Mouse (Mus musculus) retina, postnatal 7 days (tissue): ENCODE data around the gene 1810046K07Rik.

ENCODE experiments used
- DNase-seq: peaks from one replicate; pipeline ENCODE4 v3.0.0-alpha.2; 2012; ENCODE audit warnings: low read depth, low spot score

1810046K07Rik gene

DNA sequence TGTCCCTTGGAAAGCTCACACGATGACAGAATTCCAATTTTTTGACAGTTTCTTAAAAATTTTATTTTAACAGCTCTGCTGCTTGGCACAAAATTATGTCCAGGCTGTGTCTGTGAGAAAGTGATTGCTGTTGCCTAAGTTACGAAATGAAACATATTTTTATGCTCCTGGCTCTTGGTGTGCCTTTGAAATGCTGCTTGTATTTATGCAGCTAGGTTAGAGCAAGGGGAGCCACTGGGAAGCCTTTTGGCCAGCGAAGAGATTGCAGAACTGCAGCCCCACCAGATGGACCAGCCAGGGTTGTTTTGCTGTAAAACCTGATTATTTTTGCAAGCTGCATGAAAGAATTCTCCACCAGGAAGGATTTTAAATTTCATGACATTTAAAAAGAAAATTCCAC, 23.6 kb downstream of the 1810046K07Rik start:
- no peak for DNase-seq

DNA sequence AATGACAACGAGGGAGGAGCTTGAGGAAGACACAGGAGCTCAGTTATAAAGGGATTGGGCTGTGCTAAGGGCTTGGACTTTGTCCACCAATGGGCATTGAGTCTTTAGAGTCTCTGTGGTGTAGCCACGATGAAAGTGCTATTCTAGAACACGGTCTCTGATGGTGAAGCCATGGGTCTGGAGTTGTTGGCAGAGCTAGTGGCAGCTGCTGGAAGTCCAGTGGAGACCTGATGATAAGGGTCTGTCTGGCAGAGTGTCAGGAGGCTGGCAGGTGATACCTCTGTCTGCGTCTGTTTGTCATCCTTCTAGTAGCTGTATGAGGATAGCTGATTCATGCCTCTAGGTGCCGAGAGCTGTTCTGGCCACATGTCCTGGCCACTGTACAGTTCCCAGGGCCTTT, 24.7 kb downstream of the 1810046K07Rik start:
- no peak for DNase-seq

DNA sequence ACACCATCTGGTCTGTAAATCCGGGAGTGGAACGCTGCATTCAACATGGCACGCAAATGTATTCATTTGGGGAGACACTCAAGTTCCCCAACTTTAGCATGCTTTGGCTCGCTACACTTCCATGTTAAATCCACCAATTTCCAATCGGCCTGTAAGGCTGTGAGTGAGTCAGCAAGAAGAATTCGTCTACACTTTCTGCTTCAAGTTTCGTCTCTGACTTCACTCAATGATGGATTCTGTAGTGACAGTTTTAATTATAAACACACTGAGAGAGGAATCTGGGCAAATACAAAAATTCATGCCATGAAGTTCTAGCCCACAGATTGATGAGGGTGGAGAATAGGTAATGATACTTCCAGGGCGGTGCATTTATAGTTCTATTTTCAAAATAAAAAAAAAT, 35.2 kb downstream of the 1810046K07Rik start:
- DNase-seq = no peak

DNA sequence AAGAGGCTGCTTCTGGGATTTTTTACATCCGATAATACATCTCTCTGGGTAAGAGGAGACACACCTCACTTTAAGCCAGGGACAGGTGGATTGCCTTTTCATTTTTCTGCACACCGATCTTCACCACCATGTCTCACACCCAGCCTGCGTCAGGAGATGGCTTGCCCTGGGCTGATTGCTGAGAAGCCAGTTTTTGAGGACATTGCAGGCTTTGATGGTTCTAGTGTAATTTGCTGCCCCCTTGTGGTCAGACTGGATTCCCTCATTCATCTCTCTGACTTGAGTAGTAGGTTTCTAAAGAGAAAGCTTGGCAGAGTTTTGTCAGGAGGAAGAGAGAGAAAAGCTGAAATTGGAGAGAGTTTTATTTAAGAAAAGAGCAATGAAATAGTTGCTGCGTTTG, 36.0 kb downstream of the 1810046K07Rik start:
- peak; percentile 65 for DNase-seq

- DNase-seq = no peak
These were observed 37.7 kb downstream of the 1810046K07Rik start for GRCm38 (mm10) chr9:51290980-51291379.

DNA sequence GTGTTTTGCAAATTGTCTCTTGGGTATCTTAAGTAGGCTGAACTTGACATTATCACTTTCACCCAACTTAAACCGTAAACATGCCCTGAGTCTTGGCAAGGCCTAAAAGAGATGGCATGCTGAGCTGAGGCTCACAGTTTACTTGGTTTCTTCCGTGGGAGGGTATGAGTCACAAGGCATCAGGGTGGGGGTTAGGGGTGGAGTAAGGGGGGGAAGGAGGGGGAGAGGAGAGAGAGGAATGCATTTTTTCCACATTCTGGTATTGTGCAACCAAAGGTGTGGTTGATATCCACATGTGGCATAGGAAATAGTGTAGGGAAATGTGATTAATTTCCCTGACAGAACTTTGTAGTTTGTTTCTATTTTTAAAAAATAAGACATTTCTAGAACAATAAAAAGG, 42.6 kb downstream of the 1810046K07Rik start:
- DNase-seq = no peak

GRCm38 (mm10) chr9:51278500-51279381, 50.0 kb downstream of the 1810046K07Rik start, which contains the start of gene Colca2:
Gene Colca2, minus strand, starts transcription at chr9:51278569.
- DNase-seq = no peak

GRCm38 (mm10) chr9:51277834-51278498, 50.8 kb downstream of the 1810046K07Rik start:
- DNase-seq = no peak

GRCm38 (mm10) chr9:51274678-51275077, 54.0 kb downstream of the 1810046K07Rik start:
- no peak for DNase-seq

- DNase-seq = no peak
These were observed 55.0 kb downstream of the 1810046K07Rik start for GRCm38 (mm10) chr9:51273581-51274154.

DNA sequence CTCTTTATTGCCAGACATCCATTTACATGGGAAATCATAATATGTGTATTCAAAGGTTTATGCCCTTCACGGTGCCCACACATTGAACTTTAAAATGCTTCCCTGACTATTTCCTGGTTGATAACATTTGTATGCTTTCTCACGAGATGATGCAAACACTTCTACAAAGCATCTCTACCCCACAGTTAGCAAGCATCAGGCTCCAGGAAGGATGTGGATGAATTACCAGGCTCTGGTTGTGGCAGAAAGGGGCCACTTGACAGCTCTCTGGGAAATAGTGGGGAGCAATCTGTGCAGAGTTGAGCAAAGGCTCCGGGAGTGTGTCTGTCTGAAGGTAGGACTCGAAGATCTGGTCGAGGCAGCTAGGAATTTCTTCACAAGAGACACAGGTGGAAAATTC, 56.6 kb downstream of the 1810046K07Rik start:
- no peak for DNase-seq

DNA sequence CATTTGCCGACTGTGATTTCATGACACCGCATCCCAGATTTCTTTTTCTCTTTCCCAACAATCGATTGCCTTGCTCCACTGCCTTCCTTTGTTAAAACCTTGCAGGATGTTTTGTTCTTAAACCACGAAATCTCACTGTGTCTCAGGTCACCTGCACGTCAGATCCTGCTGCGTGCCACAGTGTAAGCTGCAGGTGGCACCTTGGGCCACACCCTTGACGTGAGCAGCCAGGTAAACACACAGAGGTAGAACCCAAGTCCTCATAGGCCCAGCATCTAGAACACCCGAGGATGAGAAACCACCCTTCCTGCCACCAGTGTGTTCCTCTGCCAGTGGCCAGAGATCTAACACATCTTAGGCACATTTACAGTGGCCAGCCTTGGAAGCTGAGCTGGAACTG, 57.6 kb downstream of the 1810046K07Rik start:
- no peak for DNase-seq

- no peak for DNase-seq
These were observed 59.9 kb downstream of the 1810046K07Rik start for GRCm38 (mm10) chr9:51268852-51269251.

GRCm38 (mm10) chr9:51258426-51258825, 70.3 kb downstream of the 1810046K07Rik start:
- no peak for DNase-seq

GRCm38 (mm10) chr9:51256780-51257502, 71.8 kb downstream of the 1810046K07Rik start:
- no peak for DNase-seq
